Mouse (Mus musculus) hematopoietic stem cell, adult 5-6 weeks (primary cell): Measurements from ENCODE around the gene Sdr39u1. TPM values are rescaled to one million over a fixed set of nuclear protein-coding genes. Genes with fewer than 3 reads are reported as not detected.

Experiments used
- ATAC-seq, 2 experiments: fragments of 125-278 bp in 1 of 2; replicated peaks in 1 of 2; 2 replicates each; pipeline ENCODE4 v1.8.0; 2016 to 2017; ENCODE audit warnings: inconsistent platforms in 2 of 2, mild to moderate bottlenecking in 2 of 2, moderate number of reproducible peaks in 2 of 2, low read depth in 1 of 2, moderate TSS enrichment in 1 of 2; ENCODE audit not compliant: low FRiP score in 2 of 2, poor library complexity in 2 of 2, severe bottlenecking in 2 of 2, insufficient read depth in 1 of 2, low TSS enrichment in 1 of 2
- total RNA-seq: library from RNA; stranded (forward); fragments of 172-1452, 232-1000 nt; gene quantifications from 2 replicates; pipeline ENCODE4 v1.2.3, GENCODE M21; 2017

Gene Sdr39u1
- total RNA-seq, 1 experiment from 2014 or later, result 27.3 TPM

GRCm38 (mm10) chr14:55869538-55869937 is 30.6 kb downstream of the Sdr39u1 start:
- ATAC-seq, result no peak

GRCm38 (mm10) chr14:55868230-55869026 is 31.7 kb downstream of the Sdr39u1 start:
- ATAC-seq, result no peak

GRCm38 (mm10) chr14:55866962-55867361 is 33.1 kb downstream of the Sdr39u1 start:
- ATAC-seq, result no peak

- ATAC-seq, result peak; percentile 93 to 94
These were observed 36.3 kb downstream of the Sdr39u1 start for GRCm38 (mm10) chr14:55863773-55864172.

- no peak for ATAC-seq
These were observed 37.1 kb downstream of the Sdr39u1 start for GRCm38 (mm10) chr14:55862970-55863369.

- no peak for ATAC-seq
These were observed 37.9 kb downstream of the Sdr39u1 start for GRCm38 (mm10) chr14:55862186-55862585.

- no peak for ATAC-seq
These were observed 42.5 kb downstream of the Sdr39u1 start for GRCm38 (mm10) chr14:55857588-55857987.

- ATAC-seq, result no peak
These were observed 45.0 kb downstream of the Sdr39u1 start for GRCm38 (mm10) chr14:55855101-55855561.

GRCm38 (mm10) chr14:55854406-55855100 is 45.5 kb downstream of the Sdr39u1 start:
- peak; percentile 54 to 56 for ATAC-seq

- ATAC-seq, result peak; percentile 65 to 68
These were observed 46.3 kb downstream of the Sdr39u1 start, which contains the start of gene Nynrin for GRCm38 (mm10) chr14:55853621-55854285. TSS of gene Nynrin (plus strand) at chr14:55854010.

GRCm38 (mm10) chr14:55852646-55853551 is 47.2 kb downstream of the Sdr39u1 start:
- ATAC-seq, result no peak

GRCm38 (mm10) chr14:55850885-55851284 is 49.2 kb downstream of the Sdr39u1 start:
- no peak for ATAC-seq

Other genes with a start within 250 kb of the Sdr39u1 start
- gene Mdp1, start 239.8 kb downstream of the Sdr39u1 start, total RNA-seq, result 29.1 and 31.1 TPM in 2 replicates
- gene Gmpr2, start 228.4 kb downstream of the Sdr39u1 start, total RNA-seq, result 30.7 and 38.3 TPM in 2 replicates
- gene Nedd8, start 228.2 kb downstream of the Sdr39u1 start, total RNA-seq, result 209 and 317 TPM in 2 replicates
- gene Tinf2, start 218.5 kb downstream of the Sdr39u1 start, total RNA-seq, result 27.3 and 34.1 TPM in 2 replicates
- gene Tgm1, start 186.4 kb downstream of the Sdr39u1 start, total RNA-seq, result 1.3 and 5.8 TPM in 2 replicates
- gene Rabggta, start 178.0 kb downstream of the Sdr39u1 start, total RNA-seq, result 17.2 and 17.9 TPM in 2 replicates
- gene Dhrs1, start 154.6 kb downstream of the Sdr39u1 start, total RNA-seq, result 25.3 TPM in 2 replicates
- 16.6 and 20.9 TPM in 2 replicates for gene Nop9, start 154.6 kb downstream of the Sdr39u1 start, total RNA-seq
- gene Cideb, start 141.8 kb downstream of the Sdr39u1 start, total RNA-seq, result not detected in 2 replicates
- 0.60 and 0.63 TPM in 2 replicates for gene Ltb4r2, start 138.9 kb downstream of the Sdr39u1 start, total RNA-seq
- gene Ltb4r1, start 134.3 kb downstream of the Sdr39u1 start, total RNA-seq, result 4.0 and 11.2 TPM in 2 replicates
- 1.0 and 2.2 TPM in 2 replicates for gene Adcy4, start 116.2 kb downstream of the Sdr39u1 start, total RNA-seq
- 23.8 and 47.9 TPM in 2 replicates for gene Ripk3, start 111.4 kb downstream of the Sdr39u1 start, total RNA-seq
- gene Nfatc4, start 77.1 kb downstream of the Sdr39u1 start, total RNA-seq, result 0.31 and 0.35 TPM in 2 replicates
- gene Nynrin, start 46.3 kb downstream of the Sdr39u1 start, total RNA-seq, result 13.0 and 13.1 TPM in 2 replicates
- 0.05 TPM in 1 of 2 replicates, not detected in the other for gene Cbln3, start 15.9 kb downstream of the Sdr39u1 start, total RNA-seq
- 40.6 and 50.5 TPM in 2 replicates for gene Khnyn, start 15.3 kb downstream of the Sdr39u1 start, total RNA-seq
- gene Cma1, start 44.4 kb upstream of the Sdr39u1 start, total RNA-seq, result 0.88 TPM in 1 of 2 replicates, not detected in the other
- not detected in 2 replicates for gene Cma2, start 50.7 kb upstream of the Sdr39u1 start, total RNA-seq
- gene Mcpt1, start 117.7 kb upstream of the Sdr39u1 start, total RNA-seq, result not detected in 2 replicates
- not detected in 2 replicates for gene Mcpt9, start 130.2 kb upstream of the Sdr39u1 start, total RNA-seq
- not detected in 2 replicates for gene Mcpt2, start 141.7 kb upstream of the Sdr39u1 start, total RNA-seq
- gene Mcpt4, start 162.0 kb upstream of the Sdr39u1 start, total RNA-seq, result not detected in 2 replicates
- gene Mcpt8, start 185.0 kb upstream of the Sdr39u1 start, total RNA-seq, result 12.9 and 61.9 TPM in 2 replicates
- 140 and 219 TPM in 2 replicates for gene Ctsg, start 202.3 kb upstream of the Sdr39u1 start, total RNA-seq
- gene Gzme, start 220.3 kb upstream of the Sdr39u1 start, total RNA-seq, result not detected in 2 replicates
- not detected in 2 replicates for gene Gzmd, start 232.3 kb upstream of the Sdr39u1 start, total RNA-seq